Mouse (Mus musculus) stomach, embryonic 14.5 days (tissue): ENCODE measurements around the gene 4921524J17Rik. TPM values are rescaled to one million over a fixed set of nuclear protein-coding genes. Genes with fewer than 3 reads are reported as not detected.

Experiments
- ATAC-seq: fragments of 200-750 bp; cut with Nextera tagmentation; 2 replicates; pipeline ENCODE4 v1.8.0; 2017; ENCODE audit warnings: low read depth, moderate TSS enrichment; ENCODE audit not compliant: insufficient number of reproducible peaks, insufficient read depth, low FRiP score
- H3K27ac ChIP-seq: fragments of 300-500 bp; sonication (generic); 2 replicates; pipeline ENCODE4 v1.5.1; 2014; ENCODE audit warnings: mild to moderate bottlenecking, low read length, moderate library complexity, mixed read lengths
- H3K27me3 ChIP-seq: fragments of 300-500 bp; sonication (generic); 2 replicates; pipeline ENCODE4 v1.6.1; 2014; ENCODE audit warnings: low read length, control low read depth, mixed read lengths; ENCODE audit not compliant: control insufficient read depth, insufficient read depth
- H3K36me3 ChIP-seq: fragments of 300-500 bp; sonication (generic); 2 replicates; pipeline ENCODE4 v1.6.1; 2014; ENCODE audit warnings: mild to moderate bottlenecking, control low read depth, low read length, moderate library complexity, mixed read lengths; ENCODE audit not compliant: control insufficient read depth, insufficient read depth
- H3K4me1 ChIP-seq: fragments of 300-500 bp; sonication (generic); 2 replicates; pipeline ENCODE4 v1.6.1; 2014; ENCODE audit warnings: low read length, control low read depth, mixed read lengths; ENCODE audit not compliant: control insufficient read depth, insufficient read depth
- H3K4me2 ChIP-seq: fragments of 300-500 bp; sonication (generic); replicated peaks from 2 replicates; pipeline ENCODE4 v1.6.1; 2014; ENCODE audit warnings: low read depth, low read length, control low read depth
- H3K4me3 ChIP-seq: fragments of 300-500 bp; sonication (generic); 2 replicates; pipeline ENCODE4 v1.5.1; 2014; ENCODE audit warnings: low read depth, low read length, control low read depth
- H3K9ac ChIP-seq: fragments of 300-500 bp; sonication (generic); replicated peaks from 2 replicates; pipeline ENCODE4 v1.6.1; 2014; ENCODE audit warnings: low read depth, mild to moderate bottlenecking, control low read depth, low read length, moderate library complexity, mixed read lengths
- H3K9me3 ChIP-seq: fragments of 300-500 bp; sonication (generic); 2 replicates; pipeline ENCODE4 v1.6.1; 2016; ENCODE audit warnings: low read depth, low read length, control low read depth; ENCODE audit not compliant: control insufficient read depth
- WGBS: fragments of 180-500 bp; shearing (Covaris S2); extraction: QIAGEN DNeasy Blood & Tissue Kit; methylation state at CpG from one replicate; pipeline ENCODE4 v1.1.7; 2014; 5-methylcytosine and 5-hydroxymethylcytosine counted together
- polyA plus RNA-seq: library from polyadenylated mRNA; unstranded; fragments of >200 nt; fragmentation: Nextera tagmentation; extraction: Ambion mirVana; gene quantifications from 2 replicates; pipeline ENCODE4 v1.2.1, GENCODE M21; 2014

The 4921524J17Rik gene
- polyA plus RNA-seq, 1 experiment from 2014 or later, result 37.9 TPM

DNA sequence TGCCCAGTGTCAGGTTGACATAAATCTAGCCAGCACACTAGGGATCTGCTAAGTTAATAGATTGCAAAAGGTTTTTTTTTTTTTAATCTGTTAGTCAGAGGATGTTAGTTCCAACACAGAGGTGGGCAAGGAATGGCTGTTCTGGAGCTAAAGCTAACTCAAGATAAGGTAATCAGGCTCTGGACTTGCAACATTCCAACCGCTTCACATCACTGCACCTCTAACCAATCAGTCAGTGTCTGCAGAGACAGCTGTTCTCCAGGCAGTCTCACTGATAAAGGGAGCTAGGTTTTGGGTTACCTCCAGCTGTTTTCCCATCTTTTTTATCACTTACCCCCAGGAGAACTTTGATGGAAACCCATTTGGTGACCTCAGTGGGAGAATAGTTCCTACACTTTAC lies 41.2 kb downstream of the 4921524J17Rik start:
- H3K36me3 ChIP-seq, result no peaks in the 10 kb centered on the region
- H3K27ac ChIP-seq, result no peak overlapping the region
- no peak for ATAC-seq
- H3K4me1 ChIP-seq, result no peaks in the 10 kb centered on the region
- 38% methylated on average over 1 of the region's 1 CpGs for WGBS
- no peak overlapping the region for H3K9ac ChIP-seq
- H3K9me3 ChIP-seq, result no peaks in the 10 kb centered on the region
- H3K4me3 ChIP-seq, result no peak overlapping the region
- H3K4me2 ChIP-seq, result no peak overlapping the region
- no peaks in the 10 kb centered on the region for H3K27me3 ChIP-seq

GRCm38 (mm10) chr8:85386205-85386604 lies 46.4 kb downstream of the 4921524J17Rik start, which contains the start of gene Mylk3:
Gene Mylk3 (minus strand): TSS chr8:85386345.
- no peak within 1 kb of the TSS for H3K27ac ChIP-seq

DNA sequence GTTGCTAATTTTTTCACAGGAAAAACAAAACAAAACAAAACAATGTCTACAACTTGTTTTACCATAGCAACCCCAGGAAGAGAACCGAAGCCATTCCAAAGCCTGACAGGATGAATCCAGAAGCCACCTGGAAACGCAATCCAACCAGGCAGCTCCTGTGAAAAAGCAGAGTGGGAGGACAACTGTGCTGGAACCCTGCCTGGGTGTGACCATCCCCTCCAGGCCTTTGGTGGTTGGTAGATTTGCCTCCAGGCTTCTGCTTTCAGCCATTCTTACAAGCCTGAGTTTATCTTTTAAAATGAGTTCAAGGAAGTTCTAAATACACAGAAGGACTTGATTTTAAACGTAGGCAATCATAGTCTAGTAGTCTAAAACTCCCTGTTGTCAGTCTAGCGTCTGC lies 50.7 kb downstream of the 4921524J17Rik start:
- H3K9ac ChIP-seq, result no peak overlapping the region
- no peak overlapping the region for H3K27ac ChIP-seq
- H3K27me3 ChIP-seq, result no peaks in the 10 kb centered on the region
- no peaks in the 10 kb centered on the region for H3K9me3 ChIP-seq
- no peak for ATAC-seq
- peaks cover 17% of the 10 kb centered on the region; the same call in 1 of the 2 replicates for H3K4me1 ChIP-seq
- 59% methylated on average over 4 of the region's 4 CpGs for WGBS
- no peaks in the 10 kb centered on the region for H3K36me3 ChIP-seq
- H3K4me2 ChIP-seq, result no peak overlapping the region
- H3K4me3 ChIP-seq, result no peak overlapping the region

More at GRCm38 (mm10) chr8:85386205-85386604, 46.4 kb downstream of the 4921524J17Rik start, which contains the start of gene Mylk3:
- H3K27me3 ChIP-seq, result no peaks in the 10 kb centered on the region
- no peak within 1 kb of the TSS for H3K4me2 ChIP-seq
- no peaks in the 10 kb centered on the region for H3K9me3 ChIP-seq
- H3K36me3 ChIP-seq, result no peaks in the 10 kb centered on the region
- no peak for ATAC-seq
- no peaks in the 10 kb centered on the region for H3K4me1 ChIP-seq
- no peak within 1 kb of the TSS for H3K9ac ChIP-seq
- 72% methylated on average over 6 of the region's 6 CpGs for WGBS
- no peak within 1 kb of the TSS for H3K4me3 ChIP-seq

DNA sequence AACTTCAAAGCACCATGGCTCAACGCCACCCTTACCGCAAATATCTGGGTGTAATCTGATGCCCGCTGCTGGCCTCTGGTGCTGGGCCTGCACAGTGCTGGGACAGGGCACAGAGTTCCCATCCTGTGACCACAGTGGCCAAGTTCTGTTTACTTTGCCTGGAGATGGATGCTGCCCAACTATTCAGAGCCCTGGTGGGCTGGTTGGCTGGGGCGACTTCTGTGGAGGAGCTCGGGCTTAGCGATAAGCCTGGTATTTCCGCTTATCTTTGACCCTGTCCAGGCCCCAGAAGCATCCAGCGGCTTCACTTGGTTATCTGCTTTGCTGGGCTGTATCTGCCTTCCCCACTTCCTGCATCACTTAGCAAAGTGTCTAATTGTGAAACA lies 51.8 kb downstream of the 4921524J17Rik start:
- H3K4me3 ChIP-seq, result no peak overlapping the region
- ATAC-seq, result peak; percentile 70; the same call in 1 of the 2 replicates
- H3K27me3 ChIP-seq, result no peaks in the 10 kb centered on the region
- H3K9me3 ChIP-seq, result no peaks in the 10 kb centered on the region
- H3K36me3 ChIP-seq, result no peaks in the 10 kb centered on the region
- peak overlapping the region; percentile 21; the same call in 1 of the 2 replicates for H3K27ac ChIP-seq
- H3K9ac ChIP-seq, result no peak overlapping the region
- H3K4me1 ChIP-seq, result peaks cover 17% of the 10 kb centered on the region; the same call in 1 of the 2 replicates
- WGBS, result 33% methylated on average over 8 of the region's 8 CpGs
- no peak overlapping the region for H3K4me2 ChIP-seq

- 0 out of 2 replicates have a peak, but pooled peaks have one; percentile 31 for ATAC-seq
- H3K4me3 ChIP-seq, result no peak overlapping the region
- WGBS, result 68% methylated on average over 10 of the region's 10 CpGs
- H3K27me3 ChIP-seq, result no peaks in the 10 kb centered on the region
- no peak overlapping the region for H3K4me2 ChIP-seq
- H3K4me1 ChIP-seq, result peaks cover 17% of the 10 kb centered on the region; the same call in 1 of the 2 replicates
- H3K36me3 ChIP-seq, result no peaks in the 10 kb centered on the region
- no peaks in the 10 kb centered on the region for H3K9me3 ChIP-seq
- no peak overlapping the region for H3K9ac ChIP-seq
- H3K27ac ChIP-seq, result peak overlapping the region; percentile 46; the same call in 1 of the 2 replicates
These were observed 52.4 kb downstream of the 4921524J17Rik start for GRCm38 (mm10) chr8:85380123-85380823.

GRCm38 (mm10) chr8:85379142-85379781 lies 53.4 kb downstream of the 4921524J17Rik start:
- H3K4me2 ChIP-seq, result no peak overlapping the region
- ATAC-seq, result peak; percentile 76
- no peaks in the 10 kb centered on the region for H3K36me3 ChIP-seq

GRCm38 (mm10) chr8:85376516-85376915 lies 56.1 kb downstream of the 4921524J17Rik start:
- no peak for ATAC-seq
- Histone ChIP-seq H3K4me2 (no peak overlapping the region), H3K4me1 (peaks cover 20% of the 10 kb centered on the region; the same call in 1 of the 2 replicates), H3K27me3 (no peaks in the 10 kb centered on the region), H3K9ac (no peak overlapping the region), H3K9me3 (no peaks in the 10 kb centered on the region), H3K27ac (no peak overlapping the region), H3K36me3 (no peaks in the 10 kb centered on the region), H3K4me3 (no peak overlapping the region)
- WGBS, result 51% methylated on average over 3 of the region's 3 CpGs

More at GRCm38 (mm10) chr8:85379142-85379781, 53.4 kb downstream of the 4921524J17Rik start:
- peak overlapping the region; percentile 46; the same call in 1 of the 2 replicates for H3K27ac ChIP-seq
- 13% methylated on average over 2 of the region's 2 CpGs for WGBS
- H3K27me3 ChIP-seq, result no peaks in the 10 kb centered on the region
- peaks cover 17% of the 10 kb centered on the region; the same call in 1 of the 2 replicates for H3K4me1 ChIP-seq
- no peaks in the 10 kb centered on the region for H3K9me3 ChIP-seq
- H3K4me3 ChIP-seq, result no peak overlapping the region
- no peak overlapping the region for H3K9ac ChIP-seq

DNA sequence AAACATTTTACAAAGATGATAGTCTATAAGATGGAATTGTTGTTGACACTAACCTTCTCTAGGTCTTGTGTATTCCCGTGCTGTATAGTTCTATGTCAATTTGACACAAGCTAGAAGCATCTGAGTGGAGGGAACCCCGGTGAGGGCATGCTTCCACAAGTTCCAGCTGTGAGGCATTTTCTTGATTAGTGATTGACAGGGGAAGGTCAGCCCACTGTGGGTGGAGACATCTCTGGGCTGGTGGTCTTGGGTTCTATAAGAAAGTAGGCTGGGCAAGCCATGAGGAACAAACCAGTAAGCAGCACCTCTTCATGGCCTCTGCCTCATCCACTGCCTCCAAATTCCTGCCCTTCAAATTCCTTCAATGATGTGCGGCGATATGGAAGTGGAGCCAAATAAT lies 58.3 kb downstream of the 4921524J17Rik start:
- no peaks in the 10 kb centered on the region for H3K27me3 ChIP-seq
- no peak for ATAC-seq
- no peak overlapping the region for H3K9ac ChIP-seq
- no peak overlapping the region for H3K27ac ChIP-seq
- 0 out of 2 replicates have a peak, but pooled peaks cover 2% of the 10 kb centered on the region for H3K4me1 ChIP-seq
- no peak overlapping the region for H3K4me3 ChIP-seq
- H3K9me3 ChIP-seq, result no peaks in the 10 kb centered on the region
- 37% methylated on average over 4 of the region's 4 CpGs for WGBS
- no peaks in the 10 kb centered on the region for H3K36me3 ChIP-seq
- no peak overlapping the region for H3K4me2 ChIP-seq
